Mouse (Mus musculus) lung, adult 2 months (tissue): ENCODE data around the gene Gng10. TPM values are rescaled to one million over a fixed set of nuclear protein-coding genes. Genes with fewer than 3 reads are reported as not detected.

Source experiments
- DNase-seq: peaks from one replicate; pipeline ENCODE4 v3.0.0; 2022
- H3K4me1 ChIP-seq: fragments of 200-500 bp; 2 replicates; pipeline ENCODE4 v1.6.1; 2011; ENCODE audit warnings: low read length; ENCODE audit not compliant: control insufficient read depth, insufficient read depth
- H3K4me3 ChIP-seq: fragments of 200-500 bp; replicated peaks from 2 replicates; pipeline ENCODE3; 2011; ENCODE audit warnings: low read depth, mild to moderate bottlenecking, control low read depth, low read length; ENCODE audit errors: extremely low read depth
- CTCF ChIP-seq: fragments of 200-500 bp; IDR thresholded peaks from 2 replicates; pipeline ENCODE4 v1.5.1; 2011; ENCODE audit warnings: mild to moderate bottlenecking, low read length, control low read depth; ENCODE audit not compliant: insufficient read depth
- POLR2A ChIP-seq: fragments of 200-500 bp; IDR thresholded peaks from 2 replicates; pipeline ENCODE4 v1.6.1; 2011; ENCODE audit warnings: low read depth, mild to moderate bottlenecking, control low read depth, low read length, borderline replicate concordance; ENCODE audit errors: extremely low read depth
- WGBS: fragments of 180-500 bp; shearing (Covaris S2); methylation state at CpG from one replicate; pipeline ENCODE4 v1.1.7; 2018; 5-methylcytosine and 5-hydroxymethylcytosine counted together
- polyA plus RNA-seq: library from polyadenylated mRNA; depleted of rRNA; stranded (reverse); fragments of >200 nt; gene quantifications from 2 replicates; pipeline ENCODE4 v1.2.3, GENCODE M21; 2012; rRNA removed

Gng10 gene
- 15.1 and 16.9 TPM in 2 replicates for polyA plus RNA-seq

- peaks cover 3% of the 10 kb centered on the region; the same call in 1 of the 2 replicates for H3K4me1 ChIP-seq
- WGBS = 4% methylated on average over 76 of the region's 76 CpGs
- peak; percentile 60 for DNase-seq
Measured at GRCm38 (mm10) chr4:59034918-59035785, at the start of gene Gng10. Gene Gng10, plus strand, starts transcription at chr4:59035088.

GRCm38 (mm10) chr4:58985157-58985648 is 49.7 kb upstream of the Gng10 start:
- peak; percentile 69 for TF ChIP-seq CTCF
- no peak for TF ChIP-seq POLR2A
- DNase-seq = peak; percentile 82
- WGBS = 9% methylated on average over 7 of the region's 7 CpGs
- Histone ChIP-seq H3K4me1 (no peaks in the 10 kb centered on the region), H3K4me3 (no peak overlapping the region)

More at GRCm38 (mm10) chr4:59034918-59035785, at the start of gene Gng10:
- peak within 1 kb of the TSS; percentile 75 for H3K4me3 ChIP-seq
- TF ChIP-seq CTCF (no peak), POLR2A (peak; percentile 30; the same call in 1 of the 2 replicates)

- Histone ChIP-seq H3K4me1 (no peaks in the 10 kb centered on the region), H3K4me3 (peak within 1 kb of the TSS; percentile 70)
- WGBS = 1% methylated on average over 28 of the region's 28 CpGs
- TF ChIP-seq CTCF = no peak
- TF ChIP-seq POLR2A = peak; percentile 20; the same call in 1 of the 2 replicates
- peak; percentile 76 for DNase-seq
Measured at GRCm38 (mm10) chr4:58986540-58987190, 48.2 kb upstream of the Gng10 start, which contains the start of gene Ptgr1. Gene Ptgr1, minus strand, starts transcription at chr4:58987119.

DNA sequence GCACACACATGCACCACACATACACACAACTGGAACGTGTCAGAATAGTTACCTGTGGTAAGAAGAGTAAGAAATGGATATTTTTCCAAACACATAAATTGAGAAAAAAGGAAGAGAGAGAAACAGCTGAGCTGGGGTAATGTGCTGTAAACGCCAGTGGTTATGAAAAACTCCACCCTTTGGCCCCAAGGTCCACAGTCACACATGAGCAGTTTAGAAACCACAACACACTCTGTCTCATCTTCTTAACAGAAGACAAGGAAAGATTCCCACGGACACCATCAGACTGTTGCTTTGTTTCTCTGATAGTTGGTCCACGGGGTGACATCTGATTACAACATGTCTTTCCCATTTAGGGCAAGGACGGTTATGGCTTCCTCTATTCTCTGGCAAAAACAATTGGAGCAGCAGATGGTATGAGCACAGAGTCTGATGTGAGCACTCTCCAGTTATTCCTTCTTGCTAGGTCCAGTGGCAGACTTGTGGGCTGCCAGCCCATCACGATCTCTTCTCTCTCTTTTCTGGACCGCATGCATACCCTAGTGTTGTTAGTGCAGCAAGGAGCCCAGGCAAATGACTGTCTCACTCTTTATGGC is 45.5 kb upstream of the Gng10 start:
- 71% methylated on average over 7 of the region's 7 CpGs for WGBS
- H3K4me3 ChIP-seq = no peak overlapping the region
- TF ChIP-seq POLR2A = no peak
- no peak for TF ChIP-seq CTCF
- H3K4me1 ChIP-seq = no peaks in the 10 kb centered on the region
- no peak for DNase-seq

GRCm38 (mm10) chr4:58990609-58991434 is 44.1 kb upstream of the Gng10 start:
- Histone ChIP-seq H3K4me1 (no peaks in the 10 kb centered on the region), H3K4me3 (no peak overlapping the region)
- WGBS = 87% methylated on average over 17 of the region's 17 CpGs
- TF ChIP-seq CTCF (no peak), POLR2A (no peak)
- DNase-seq = no peak

- H3K4me3 ChIP-seq = no peak overlapping the region
- no peaks in the 10 kb centered on the region for H3K4me1 ChIP-seq
- no peak for TF ChIP-seq CTCF
- no peak for TF ChIP-seq POLR2A
- DNase-seq = no peak
- WGBS = 65% methylated on average over 5 of the region's 5 CpGs
Measured at GRCm38 (mm10) chr4:58992195-58992594, 42.7 kb upstream of the Gng10 start.

DNA sequence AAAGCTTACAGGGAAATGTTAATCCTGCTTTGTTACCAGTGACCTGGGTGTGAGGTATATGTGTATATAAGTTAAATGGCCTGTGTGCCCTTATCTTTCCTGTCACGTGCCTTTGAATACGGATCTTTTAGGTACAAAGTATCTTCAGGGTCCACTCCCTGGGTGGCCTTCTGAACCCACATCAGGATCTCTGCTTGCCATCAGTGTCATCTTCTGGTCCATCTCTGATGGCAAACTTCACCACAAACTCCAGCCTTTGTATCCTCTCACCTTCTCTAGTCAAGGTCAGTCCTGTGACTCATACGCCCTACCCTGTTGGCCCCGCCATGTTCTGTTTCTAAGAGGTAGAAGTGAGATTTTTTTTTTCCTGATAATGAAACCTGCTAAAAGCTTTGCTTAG is 40.1 kb upstream of the Gng10 start, which contains the start of gene Dnajc25:
Gene Dnajc25 (plus strand): TSS at position 301 of the 400 bp plus-strand sequence.
- Histone ChIP-seq H3K4me1 (no peaks in the 10 kb centered on the region), H3K4me3 (no peak within 1 kb of the TSS)
- 68% methylated on average over 4 of the region's 4 CpGs for WGBS
- no peak for DNase-seq
- TF ChIP-seq CTCF (no peak), POLR2A (no peak)

DNA sequence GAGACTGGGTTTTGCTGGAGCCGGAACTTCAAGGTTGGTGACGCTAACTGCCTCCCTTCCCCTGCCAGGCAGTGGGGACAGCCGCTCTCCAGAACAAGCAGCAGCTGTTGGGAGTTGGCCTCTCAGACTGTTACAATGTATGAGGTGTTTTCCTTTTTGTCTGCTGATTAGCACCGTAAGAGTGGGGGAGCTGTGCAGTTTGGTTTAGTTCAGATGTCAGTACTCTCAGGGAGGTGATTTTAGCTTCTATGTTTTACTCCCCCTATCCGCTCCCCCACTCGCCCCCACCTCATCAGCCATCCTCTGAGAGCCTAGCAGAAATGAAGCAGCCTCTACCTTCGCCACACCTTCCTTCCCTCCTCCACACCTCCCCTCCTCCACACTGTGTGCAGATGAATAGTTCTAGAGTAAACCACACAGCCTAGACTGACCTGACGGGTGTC is 39.6 kb upstream of the Gng10 start:
- no peak for DNase-seq
- 61% methylated on average over 8 of the region's 8 CpGs for WGBS
- H3K4me1 ChIP-seq = no peaks in the 10 kb centered on the region
- no peak overlapping the region for H3K4me3 ChIP-seq
- TF ChIP-seq POLR2A (no peak), CTCF (no peak)

- DNase-seq = no peak
- Histone ChIP-seq H3K4me1 (no peaks in the 10 kb centered on the region), H3K4me3 (no peak overlapping the region)
- WGBS = 40% methylated on average over 5 of the region's 5 CpGs
- no peak for TF ChIP-seq CTCF
- no peak for TF ChIP-seq POLR2A
Measured at GRCm38 (mm10) chr4:58997081-58997480, 37.8 kb upstream of the Gng10 start.
